Mouse (Mus musculus) CH12.LX (cell line): ENCODE measurements around the gene Ano8.

Source experiments
- CHD2 ChIP-seq: IDR thresholded peaks from 2 replicates; pipeline ENCODE4 v1.6.1; 2011; ENCODE audit warnings: low read length, improper control_type of control experiment
- CTCF ChIP-seq, 2 experiments: IDR thresholded peaks in 1 of 2; conservative IDR thresholded peaks in 1 of 2; 2 replicates each; pipeline ENCODE4 v1.5.1; 2011 to 2012; ENCODE audit warnings: low read depth in 2 of 2, low read length in 2 of 2, improper control_type of control experiment in 1 of 2, inconsistent platforms in 1 of 2, mild to moderate bottlenecking in 1 of 2, moderate library complexity in 1 of 2
- EP300 ChIP-seq: IDR thresholded peaks from 2 replicates; pipeline ENCODE4 v1.6.1; 2011; ENCODE audit warnings: low read length, improper control_type of control experiment
- GABPA ChIP-seq: IDR thresholded peaks from 2 replicates; pipeline ENCODE4 v1.6.1; 2012; ENCODE audit warnings: low read depth, low read length, improper control_type of control experiment, inconsistent platforms; ENCODE audit not compliant: insufficient replicate concordance
- MAX ChIP-seq: IDR thresholded peaks from 2 replicates; pipeline ENCODE4 v1.6.1; 2011; ENCODE audit warnings: low read length, improper control_type of control experiment
- MAZ ChIP-seq: IDR thresholded peaks from 2 replicates; pipeline ENCODE4 v1.6.1; 2012; ENCODE audit warnings: low read depth, mild to moderate bottlenecking, inconsistent platforms, low read length, improper control_type of control experiment, moderate library complexity
- POLR2A ChIP-seq: IDR thresholded peaks from 2 replicates; pipeline ENCODE4 v1.6.1; 2011; ENCODE audit warnings: low read depth, mild to moderate bottlenecking, improper control_type of control experiment, low read length
- RAD21 ChIP-seq: IDR thresholded peaks from 2 replicates; pipeline ENCODE4 v1.6.1; 2011; ENCODE audit warnings: low read depth, mild to moderate bottlenecking, low read length, improper control_type of control experiment, moderate library complexity
- USF1 ChIP-seq: IDR thresholded peaks from 2 replicates; pipeline ENCODE4 v1.6.1; 2014; ENCODE audit warnings: low read depth, mild to moderate bottlenecking, inconsistent platforms, low read length, improper control_type of control experiment
- ZKSCAN1 ChIP-seq: IDR thresholded peaks from 2 replicates; pipeline ENCODE4 v1.6.1; 2012; ENCODE audit warnings: low read depth, inconsistent platforms, low read length, improper control_type of control experiment, borderline replicate concordance

DNA sequence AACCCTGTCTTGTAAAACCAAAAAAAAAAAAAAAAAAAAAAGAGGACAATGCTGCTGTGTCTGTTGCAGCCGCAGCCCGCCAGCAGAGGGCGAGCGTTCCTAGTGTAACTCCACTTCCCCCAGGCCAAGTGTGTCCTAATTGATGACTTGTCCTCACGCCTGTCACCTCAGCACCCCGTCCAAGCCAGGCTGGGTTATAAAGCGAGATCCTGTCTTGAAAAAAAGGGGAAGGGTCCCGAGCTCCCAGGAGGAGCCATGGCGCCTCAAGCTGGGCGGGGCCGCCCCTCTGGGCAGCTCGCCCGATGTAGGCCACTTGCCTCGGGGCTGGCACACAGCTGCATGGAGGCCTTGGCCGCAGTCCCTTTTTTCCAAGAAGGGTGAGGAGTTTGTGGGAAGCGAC is 9.3 kb upstream of the Ano8 start:
- no peak for TF ChIP-seq USF1
- peak; percentile 76 for TF ChIP-seq RAD21
- no peak for TF ChIP-seq CHD2
- peak; percentile 30 to 81; a peak in 2 of 4 replicates for TF ChIP-seq CTCF (conservative IDR thresholded peaks at IDR 0.05 in 1 of 2, IDR thresholded peaks at IDR 0.05 in 1 of 2; ENCODE audit: low read depth in 2 of 2, low read length in 2 of 2)
- no peak for TF ChIP-seq ZKSCAN1
- TF ChIP-seq POLR2A = no peak
- TF ChIP-seq EP300 = no peak
- no peak for TF ChIP-seq GABPA
- TF ChIP-seq MAZ = no peak
- TF ChIP-seq MAX = no peak
